Mouse (Mus musculus) retina, postnatal 7 days (tissue): Measurements from ENCODE around the gene Gsdme.

Experiments used
- DNase-seq: peaks from one replicate; pipeline ENCODE4 v3.0.0-alpha.2; 2012; ENCODE audit warnings: low read depth, low spot score

The Gsdme gene

GRCm38 (mm10) chr6:50189376-50189775 lies 74.3 kb downstream of the Gsdme start:
- DNase-seq = no peak

GRCm38 (mm10) chr6:50187955-50188354 lies 75.7 kb downstream of the Gsdme start:
- no peak for DNase-seq

- DNase-seq = no peak
Measured at GRCm38 (mm10) chr6:50180189-50180588, 83.5 kb downstream of the Gsdme start.

- no peak for DNase-seq
Measured at GRCm38 (mm10) chr6:50175736-50176135, 87.9 kb downstream of the Gsdme start.

- no peak for DNase-seq
Measured at GRCm38 (mm10) chr6:50169771-50170170, 93.9 kb downstream of the Gsdme start.

GRCm38 (mm10) chr6:50168821-50169220 lies 94.8 kb downstream of the Gsdme start:
- DNase-seq = no peak

GRCm38 (mm10) chr6:50163013-50163412 lies 100.6 kb downstream of the Gsdme start:
- no peak for DNase-seq

- no peak for DNase-seq
Measured at GRCm38 (mm10) chr6:50159842-50160241, 103.8 kb downstream of the Gsdme start.

- no peak for DNase-seq
Measured at GRCm38 (mm10) chr6:50149378-50149777, 114.3 kb downstream of the Gsdme start.

- no peak for DNase-seq
Measured at GRCm38 (mm10) chr6:50146158-50146557, 117.5 kb downstream of the Gsdme start.

GRCm38 (mm10) chr6:50139526-50139925 lies 124.1 kb downstream of the Gsdme start:
- DNase-seq = no peak
